In genomic region chr11:116660181-116660580, GRCm38 (mm10) we compare ENCODE assay signal across 13 mouse cellular contexts. TPM values are rescaled to one million over a fixed set of nuclear protein-coding genes. Genes with fewer than 3 reads are reported as not detected.
DNase-seq lines count a peak whose midpoint lies in the region; ATAC-seq and TF ChIP-seq lines count a peak whose summit lies in the region.
"Had no signal": no experiment of that assay in that cellular context is flagged by ENCODE, and none has a peak within 500 bp of the region (broad histone marks: within the 10 kb centered on the region; RNA-seq: fewer than 3 reads in every experiment).

No protein-coding gene starts in this region.

- H3K27ac ChIP-seq in layer of hippocampus, adult 2 months = peak overlapping the region; percentile 74
- peak overlapping the region; percentile 81; the same call in 1 of the 2 replicates for H3K27ac ChIP-seq in midbrain, embryonic 12.5 days (replicated peaks)
- H3K27ac ChIP-seq: embryonic facial prominence, embryonic 15.5 days; liver, embryonic 14.5 days had no signal

- H3K9ac ChIP-seq in midbrain, embryonic 12.5 days (replicated peaks) = 0 out of 2 replicates have a peak overlapping the region, but pooled peaks have one; percentile 2
- H3K9ac ChIP-seq: embryonic facial prominence, embryonic 15.5 days; liver, embryonic 14.5 days had no signal

- WGBS in midbrain, embryonic 12.5 days = 81% methylated on average over 9 of the region's 9 CpGs

- H3K27me3 ChIP-seq in midbrain, embryonic 12.5 days = peaks cover 17% of the 10 kb centered on the region

- H3K4me2 ChIP-seq in midbrain, embryonic 12.5 days (replicated peaks) = no peak overlapping the region
- H3K4me2 ChIP-seq: embryonic facial prominence, embryonic 15.5 days had no signal

- H3K4me1 ChIP-seq in midbrain, embryonic 12.5 days = peaks cover 62% of the 10 kb centered on the region

- H3K4me3 ChIP-seq in layer of hippocampus, adult 2 months = no peak overlapping the region; the same call in 1 of the 2 replicates
- H3K4me3 ChIP-seq in midbrain, embryonic 12.5 days = no peak overlapping the region
- H3K4me3 ChIP-seq: embryonic facial prominence, embryonic 15.5 days had no signal

- TF ChIP-seq POLR2A in brain, embryonic 14.5 days (IDR thresholded peaks at IDR 0.05; ENCODE audit: borderline replicate concordance, extremely low read depth, insufficient read depth, insufficient read length, poor library complexity, severe bottlenecking) = no peak

- peak; percentile 41 for DNase-seq in cerebellum, adult 9-10 months
- DNase-seq in cerebellum, adult 8-10 months = no peak
- no peak for DNase-seq in layer of hippocampus, adult 2 months (ENCODE audit: low spot score in 2 of 2)
- DNase-seq in layer of hippocampus, postnatal 36 days = no peak
- DNase-seq in brain, embryonic 14.5 days (ENCODE audit: low read depth) = peak; percentile 82
- no peak for DNase-seq in ovary, postnatal 10 days (ENCODE audit: low spot score)
- DNase-seq in c-Kit-positive CD71-positive TER-119-positive erythroid progenitor cells, embryonic 14.5 days (ENCODE audit: low spot score) = no peak
- DNase-seq: kidney, adult 18-20 months had no signal

- TF ChIP-seq CTCF in layer of hippocampus, adult 2 months (conservative IDR thresholded peaks at IDR 0.05) = no peak
- no peak for TF ChIP-seq CTCF in brain, embryonic 14.5 days (IDR thresholded peaks at IDR 0.05; ENCODE audit: borderline replicate concordance, extremely low read depth, insufficient read depth, insufficient read length)

- no peak for ATAC-seq in midbrain, embryonic 12.5 days (ENCODE audit: low FRiP score, low read depth)
- ATAC-seq: activated CD4-positive, CD25-positive, alpha-beta regulatory T cell, adult 4 months had no signal

- H3K9me3 ChIP-seq in midbrain, embryonic 12.5 days = no peaks in the 10 kb centered on the region
- H3K9me3 ChIP-seq: embryonic facial prominence, embryonic 15.5 days had no signal

- no peaks in the 10 kb centered on the region for H3K36me3 ChIP-seq in midbrain, embryonic 12.5 days
- H3K36me3 ChIP-seq: embryonic facial prominence, embryonic 15.5 days had no signal

RNA-seq across cellular contexts. Expression of gene Cygb, which starts 6.1 kb away (rescaled TPM):
- total RNA-seq in layer of hippocampus, adult 2 months (2021) = 10 to 100 TPM; 71.9 to 73.5 TPM
- total RNA-seq in layer of hippocampus, postnatal 36 days (2021) = 10 to 100 TPM; 72.2 to 74.8 TPM
- polyA plus RNA-seq in brain, embryonic 14.5 days (2012; rRNA removed) = 18.3 TPM in 2 replicates
- 2.8 and 3.5 TPM in 2 replicates for polyA plus RNA-seq in midbrain, embryonic 12.5 days (2016; fragmentation: Nextera tagmentation; extraction: Ambion mirVana)
- total RNA-seq: megakaryocyte, adult 5-6 weeks had no signal
- polyA plus RNA-seq: activated CD4-positive, CD25-positive, alpha-beta regulatory T cell, adult 4 months had no signal

RNA-seq across cellular contexts. Expression of gene Prcd, which starts 6.8 kb away (rescaled TPM):
- total RNA-seq in layer of hippocampus, adult 2 months (2021) = 1 to 10 TPM; 5.6 to 5.7 TPM
- total RNA-seq in layer of hippocampus, postnatal 36 days (2021) = 1 to 10 TPM; 5.0 to 5.2 TPM
- polyA plus RNA-seq in brain, embryonic 14.5 days (2012; rRNA removed) = 1.0 and 1.4 TPM in 2 replicates
- polyA plus RNA-seq in midbrain, embryonic 12.5 days (2016; fragmentation: Nextera tagmentation; extraction: Ambion mirVana) = 0.37 and 0.63 TPM in 2 replicates
- total RNA-seq: megakaryocyte, adult 5-6 weeks had no signal
- polyA plus RNA-seq: activated CD4-positive, CD25-positive, alpha-beta regulatory T cell, adult 4 months had no signal

RNA-seq across cellular contexts. Expression of gene Rhbdf2, which starts 33.4 kb away (rescaled TPM):
- 1 to 10 TPM; 1.4 to 1.6 TPM for total RNA-seq in layer of hippocampus, adult 2 months (2021)
- total RNA-seq in layer of hippocampus, postnatal 36 days (2021) = 1 to 10 TPM in 1 of 2 experiments, under 1 TPM in 1; 0.90 to 1.4 TPM
- polyA plus RNA-seq in brain, embryonic 14.5 days (2012; rRNA removed) = 2.3 and 2.5 TPM in 2 replicates
- polyA plus RNA-seq in midbrain, embryonic 12.5 days (2016; fragmentation: Nextera tagmentation; extraction: Ambion mirVana) = 1.1 and 1.8 TPM in 2 replicates

Comparison
In these comparisons a context has a peak if more than half of its experiments do, and no peak if none do; other contexts are left out.
1. DNase-seq: peak in cerebellum, adult 9-10 months (single experiment) and brain, embryonic 14.5 days (single experiment); none in cerebellum, adult 8-10 months (single experiment), layer of hippocampus, adult 2 months (0 of 2), layer of hippocampus, postnatal 36 days (0 of 2), ovary, postnatal 10 days (single experiment) and c-Kit-positive CD71-positive TER-119-positive erythroid progenitor cells, embryonic 14.5 days (single experiment).